Comparison of ENCODE assay signal across 29 mouse cellular contexts in the genomic region with DNA sequence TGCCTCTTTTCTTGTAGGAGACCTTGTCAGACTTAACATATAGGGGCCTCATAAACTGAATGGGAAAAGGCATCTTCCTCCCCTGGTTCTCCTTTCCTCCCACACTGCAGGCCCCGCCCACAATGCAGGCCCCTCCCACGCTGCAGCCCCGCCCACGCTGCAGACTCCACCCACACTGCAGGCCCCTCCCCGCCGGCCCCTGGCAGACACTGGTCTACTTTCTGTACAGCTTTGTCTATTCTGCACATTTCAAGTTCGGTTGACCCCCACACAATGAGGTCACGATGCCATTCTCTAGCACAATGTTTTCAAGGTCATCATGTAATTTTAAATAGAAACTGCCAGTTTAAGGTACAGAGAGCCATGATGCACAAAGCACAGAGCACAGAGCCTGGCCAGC. TPM values are rescaled to one million over a fixed set of nuclear protein-coding genes. Genes with fewer than 3 reads are reported as not detected.
A peak's percentile ranks its signal among the peaks of the same experiment; 100 is the strongest.
DNase-seq lines count a peak whose midpoint lies in the region; ATAC-seq and TF ChIP-seq lines count a peak whose summit lies in the region.
"Had no signal": no experiment of that assay in that cellular context is flagged by ENCODE, and none has a peak within 500 bp of the region (broad histone marks: within the 10 kb centered on the region; RNA-seq: fewer than 3 reads in every experiment).

No protein-coding gene starts in this region.

- TF ChIP-seq CTCF in left cerebral cortex, adult 2 months (IDR thresholded peaks at IDR 0.05), result no peak

- intact Hi-C loops in left cerebral cortex, adult 2 months (cut with DNase I), result no loop called here

- H3K27ac ChIP-seq in left cerebral cortex, adult 2 months, result no peak overlapping the region
- H3K27ac ChIP-seq: embryonic facial prominence, embryonic 13.5 days; forebrain, embryonic 10.5 days; forebrain, embryonic 15.5 days; kidney, postnatal 0 days; limb, embryonic 12.5 days; liver, embryonic 13.5 days; macrophage; midbrain, embryonic 10.5 days; midbrain, embryonic 15.5 days had no signal

- DNase-seq in kidney, postnatal 4 days, result peak; percentile 35 to 43
- no peak for DNase-seq in kidney, adult 8-10 months
- DNase-seq in thymus, postnatal 4 days, result peak; percentile 27
- no peak for DNase-seq in thymus, postnatal 10 days (ENCODE audit: low spot score in 2 of 2)
- no peak for DNase-seq in layer of hippocampus, adult 18-20 months (ENCODE audit: low spot score in 2 of 2)
- DNase-seq in left cerebral cortex, adult 2 months (ENCODE audit: extremely low spot score in 1 of 2, low spot score in 2 of 2), result no peak
- DNase-seq: adrenal gland, postnatal 10 days; cerebellum, adult 11-12 months; cerebellum, adult 9-11 months; gastrocnemius, postnatal 25 days; heart, postnatal 14 days; kidney, adult 2 months; layer of hippocampus, adult 9-11 months; liver, embryonic 13.5 days; lung, adult 2 months; lung, postnatal 10 days; right cerebral cortex, postnatal 14 days; thymus, postnatal 25 days had no signal

- no peak overlapping the region for H3K4me3 ChIP-seq in left cerebral cortex, adult 2 months
- H3K4me3 ChIP-seq: embryonic facial prominence, embryonic 13.5 days; forebrain, embryonic 10.5 days; forebrain, embryonic 15.5 days; limb, embryonic 12.5 days; liver, embryonic 13.5 days; midbrain, embryonic 10.5 days; midbrain, embryonic 15.5 days had no signal

- peak; percentile 47 for ATAC-seq in megakaryocyte progenitor cell, adult 5-6 weeks (replicated peaks; ENCODE audit: poor library complexity)
- ATAC-seq: CD4-positive, CD25-positive, alpha-beta regulatory T cell, adult 4 months; forebrain, embryonic 15.5 days; hindbrain, embryonic 16.5 days; midbrain, embryonic 15.5 days had no signal

RNA-seq across cellular contexts. Expression of a gene that starts 15.6 kb away (rescaled TPM):
- 7.4 and 7.7 TPM in 2 replicates for total RNA-seq in megakaryocyte progenitor cell, adult 5-6 weeks (2015)
- total RNA-seq in megakaryocyte progenitor cell, adult 5-6 weeks (2017), result 7.7 and 14.6 TPM in 2 replicates
- total RNA-seq in layer of hippocampus, adult 18-20 months (2021), result 10 to 100 TPM in 1 of 2 experiments, 1 to 10 TPM in 1; 9.8 to 10.3 TPM
- total RNA-seq in left cerebral cortex, adult 2 months (2021), result 10 to 100 TPM; 13.8 to 14.1 TPM

Comparison
In these comparisons a context has a peak if more than half of its experiments do, and no peak if none do; other contexts are left out.
1. DNase-seq: peak in kidney, postnatal 4 days (2 of 2) and thymus, postnatal 4 days (single experiment); none in kidney, adult 8-10 months (0 of 2), thymus, postnatal 10 days (0 of 2), layer of hippocampus, adult 18-20 months (0 of 2) and left cerebral cortex, adult 2 months (0 of 2).